Mouse (Mus musculus) erythroblast, embryonic 14.5 days (primary cell): Measurements from ENCODE around the gene Cdh1. TPM values are rescaled to one million over a fixed set of nuclear protein-coding genes. Genes with fewer than 3 reads are reported as not detected.
"Not testable (repeated sequence)": the region's sequence is repeated elsewhere in the genome, so short reads cannot be mapped to it uniquely, and the experiment has no call there.

Experiments used
- H3K27me3 ChIP-seq: 2 replicates; pipeline ENCODE4 v1.6.1; 2012; ENCODE audit warnings: inconsistent platforms; ENCODE audit not compliant: control insufficient read depth
- H3K36me3 ChIP-seq: 2 replicates; pipeline ENCODE4 v1.6.1; 2012; ENCODE audit warnings: mild to moderate bottlenecking, inconsistent platforms; ENCODE audit not compliant: control insufficient read depth
- H3K4me1 ChIP-seq: 2 replicates; pipeline ENCODE4 v1.6.1; 2012; ENCODE audit warnings: inconsistent platforms; ENCODE audit not compliant: control insufficient read depth
- H3K4me3 ChIP-seq: replicated peaks from 2 replicates; pipeline ENCODE3; 2012; ENCODE audit warnings: moderate library complexity, mild to moderate bottlenecking, inconsistent platforms
- H3K9me3 ChIP-seq: 2 replicates; pipeline ENCODE4 v1.6.1; 2012; ENCODE audit warnings: low read length, inconsistent platforms, mixed read lengths; ENCODE audit not compliant: control insufficient read depth
- GATA1 ChIP-seq: IDR thresholded peaks from 2 replicates; pipeline ENCODE4 v1.6.1; 2012; ENCODE audit warnings: low read length, inconsistent platforms, mixed read lengths
- TAL1 ChIP-seq: IDR thresholded peaks from 3 replicates; pipeline ENCODE4 v1.6.1; 2012; ENCODE audit warnings: low read length, inconsistent platforms, mixed read lengths
- polyA plus RNA-seq: library from polyadenylated mRNA; stranded (reverse); fragments of >175 nt; gene quantifications from 2 replicates; pipeline ENCODE4 v1.2.3, GENCODE M21; 2012

Cdh1 gene
- polyA plus RNA-seq, 1 experiment: not detected

DNA sequence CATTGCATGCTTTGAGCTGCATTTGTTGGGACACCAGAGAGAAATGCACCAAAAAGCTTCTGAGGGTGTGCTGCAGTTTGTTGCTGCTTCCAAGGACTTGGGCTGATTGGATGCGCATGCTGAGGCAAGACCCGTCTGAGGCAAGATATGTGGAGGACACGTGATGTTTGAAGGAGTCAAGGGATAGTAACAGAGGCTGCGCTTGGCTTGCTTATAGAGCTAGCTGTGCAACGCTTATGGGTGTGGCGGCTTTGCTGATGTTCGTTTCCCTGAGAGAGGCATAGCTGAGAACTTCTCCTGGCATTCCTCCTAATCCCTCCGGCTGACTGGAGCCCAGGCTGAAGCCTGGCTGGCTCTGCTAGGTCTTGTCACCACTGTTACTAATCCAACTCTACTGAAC, 16.3 kb upstream of the Cdh1 start:
- Histone ChIP-seq H3K4me1 (no peaks in the 10 kb centered on the region), H3K4me3 (no peak overlapping the region), H3K36me3 (no peaks in the 10 kb centered on the region), H3K27me3 (no peaks in the 10 kb centered on the region), H3K9me3 (no peaks in the 10 kb centered on the region)
- TF ChIP-seq TAL1: no peak
- TF ChIP-seq GATA1: no peak

DNA sequence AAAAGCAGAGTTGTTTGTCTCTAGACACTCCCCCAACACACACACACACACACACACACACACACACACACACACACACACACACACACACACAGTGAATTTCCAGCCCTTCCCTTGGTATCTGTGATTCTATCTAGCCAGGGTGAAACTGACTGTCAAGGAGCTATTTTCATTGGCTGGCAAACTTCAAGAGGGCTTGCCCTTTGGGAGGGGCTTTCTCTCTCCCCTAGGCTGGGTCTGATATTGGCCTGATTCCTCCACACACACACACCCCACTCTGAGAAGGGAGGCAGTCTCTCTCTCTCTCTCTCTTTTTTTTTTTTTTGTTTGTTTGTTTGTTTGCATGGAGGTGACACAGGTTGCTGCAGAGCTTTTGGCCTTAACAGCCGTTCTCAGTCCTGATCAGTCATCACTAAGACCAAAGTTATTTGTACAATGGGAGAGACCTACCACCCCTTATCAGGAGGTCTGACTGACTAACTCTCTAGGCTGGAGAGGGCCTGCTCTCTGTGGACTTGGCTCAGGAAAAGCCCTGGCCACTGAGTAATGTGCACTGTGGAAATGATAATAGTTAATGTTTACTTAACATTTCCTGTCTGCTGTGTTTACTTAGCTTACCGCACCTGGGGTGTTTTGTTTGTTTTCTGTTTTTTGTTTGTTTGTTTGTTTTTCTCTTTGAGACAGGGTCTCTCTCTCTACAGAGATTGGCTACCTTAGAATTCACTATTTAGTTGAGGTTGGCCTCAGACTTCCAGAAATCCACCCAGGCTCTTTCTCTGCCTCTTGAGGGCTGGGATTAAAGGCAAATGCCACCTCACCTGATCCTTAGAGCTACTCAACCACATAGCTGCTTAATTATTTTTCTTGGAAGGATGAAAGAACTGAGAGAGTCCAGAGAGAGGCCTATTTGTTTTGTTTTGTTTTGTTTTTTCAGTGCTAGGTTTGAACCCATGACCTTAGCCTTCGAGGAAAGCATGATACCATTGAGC, 14.4 kb upstream of the Cdh1 start:
- Histone ChIP-seq H3K27me3 (no peaks in the 10 kb centered on the region), H3K4me3 (no peak overlapping the region), H3K36me3 (no peaks in the 10 kb centered on the region), H3K4me1 (no peaks in the 10 kb centered on the region), H3K9me3 (no peaks in the 10 kb centered on the region)
- TF ChIP-seq GATA1 (no peak), TAL1 (no peak)

DNA sequence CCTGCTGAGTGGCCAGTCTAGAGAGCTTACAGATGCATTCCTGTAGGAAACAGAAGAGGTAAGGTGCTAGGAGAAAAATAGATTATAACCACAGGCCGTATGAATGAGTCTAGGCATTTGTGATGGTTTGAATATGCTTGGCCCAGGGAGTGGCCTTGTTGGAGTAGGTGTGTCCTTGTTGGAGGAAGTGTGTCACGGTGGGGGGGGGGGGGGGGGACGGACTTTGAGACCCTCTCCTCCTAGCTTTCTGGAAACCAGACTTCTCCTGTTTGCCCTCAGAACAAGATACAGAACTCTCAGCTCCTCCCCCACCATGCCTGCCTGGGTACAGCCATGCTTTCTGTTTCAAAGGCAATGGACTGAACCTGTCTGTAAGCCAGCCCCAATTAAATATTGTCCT, 10.7 kb upstream of the Cdh1 start:
- H3K36me3 ChIP-seq: no peaks in the 10 kb centered on the region
- TF ChIP-seq GATA1: no peak
- no peak for TF ChIP-seq TAL1
- no peaks in the 10 kb centered on the region for H3K9me3 ChIP-seq
- no peak overlapping the region for H3K4me3 ChIP-seq
- no peaks in the 10 kb centered on the region for H3K4me1 ChIP-seq
- no peaks in the 10 kb centered on the region for H3K27me3 ChIP-seq

DNA sequence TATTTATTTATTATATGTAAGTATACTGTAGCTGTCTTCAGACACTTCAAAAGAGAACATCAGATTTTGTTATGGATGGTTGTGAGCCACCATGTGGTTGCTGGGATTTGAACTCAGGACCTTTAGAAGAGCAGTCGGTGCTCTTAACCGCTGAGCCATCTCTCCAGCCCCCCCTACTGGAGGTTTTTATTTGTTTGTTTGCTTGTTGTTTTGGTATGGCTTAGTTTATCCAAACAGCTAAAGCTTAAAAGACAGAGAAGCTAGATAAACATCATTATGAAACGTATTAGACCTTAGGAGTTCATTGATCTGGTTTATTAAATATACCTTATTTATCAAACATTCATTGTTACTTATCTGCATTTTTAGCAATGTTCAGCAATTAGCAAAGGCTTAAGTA, 7.5 kb upstream of the Cdh1 start:
- H3K36me3 ChIP-seq, H3K27me3 ChIP-seq, H3K4me1 ChIP-seq, H3K9me3 ChIP-seq, H3K4me3 ChIP-seq: not testable (repeated sequence)

DNA sequence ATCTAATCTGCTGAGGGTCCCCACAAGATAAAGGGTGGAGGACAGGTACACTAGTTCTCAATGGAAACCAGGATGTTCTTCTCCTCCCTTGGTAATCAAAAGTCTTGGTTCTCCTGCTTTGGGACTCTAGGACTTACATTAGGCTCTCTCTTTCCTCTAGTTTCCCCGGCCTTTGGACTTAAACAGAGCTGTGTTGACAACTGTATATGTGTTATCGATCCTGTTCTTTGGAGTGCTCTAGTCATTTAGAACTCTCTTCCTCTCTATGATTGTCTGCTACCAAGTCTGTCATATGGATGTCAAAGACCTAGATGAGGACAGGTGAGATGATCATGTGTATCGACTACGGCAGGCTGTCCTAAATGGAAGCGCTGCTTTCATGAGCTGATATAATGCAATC, 6.1 kb upstream of the Cdh1 start:
- TF ChIP-seq GATA1: no peak
- no peak for TF ChIP-seq TAL1
- Histone ChIP-seq H3K4me3 (no peak overlapping the region), H3K9me3 (no peaks in the 10 kb centered on the region), H3K4me1 (no peaks in the 10 kb centered on the region), H3K27me3 (peaks cover 6% of the 10 kb centered on the region), H3K36me3 (no peaks in the 10 kb centered on the region)

DNA sequence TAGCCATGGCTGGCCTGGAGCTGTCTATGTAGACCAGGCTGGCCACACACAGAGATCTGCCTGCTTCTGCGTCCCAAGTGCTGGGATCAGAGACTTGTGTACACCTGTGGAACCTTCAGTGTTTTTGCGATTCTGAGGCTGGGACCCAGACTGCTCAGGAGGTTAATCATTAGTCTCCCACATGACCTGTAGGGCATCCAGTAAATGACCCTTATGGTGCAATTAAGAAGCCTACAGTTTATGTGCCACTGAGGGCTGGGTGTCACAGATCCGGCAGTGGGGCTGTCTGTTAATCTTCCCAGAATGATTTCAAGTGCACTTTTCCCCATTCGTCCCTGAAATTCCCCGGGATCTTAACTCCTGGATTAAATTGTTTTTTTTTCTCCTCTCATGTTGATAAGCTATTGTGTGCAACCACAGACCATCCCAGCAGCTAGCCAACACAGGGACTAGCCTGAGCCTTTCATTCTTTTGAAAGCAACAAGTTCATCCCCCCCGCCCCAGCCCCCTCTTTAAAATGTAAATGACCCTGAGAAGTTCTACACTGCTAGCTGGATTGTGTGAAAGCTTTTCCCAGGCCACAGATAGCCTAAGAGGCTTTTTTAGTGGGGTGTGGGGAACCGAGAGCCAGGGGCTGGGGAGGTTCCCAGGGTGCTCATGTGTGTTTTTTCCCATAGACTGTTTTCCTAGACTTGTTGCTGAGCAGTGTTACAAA, 3.7 kb upstream of the Cdh1 start:
- H3K36me3 ChIP-seq: no peaks in the 10 kb centered on the region
- H3K9me3 ChIP-seq: no peaks in the 10 kb centered on the region
- H3K4me1 ChIP-seq: no peaks in the 10 kb centered on the region; the same call in 1 of the 2 replicates
- no peak overlapping the region for H3K4me3 ChIP-seq
- H3K27me3 ChIP-seq: peaks cover 29% of the 10 kb centered on the region
- TF ChIP-seq GATA1 (no peak), TAL1 (no peak)

DNA sequence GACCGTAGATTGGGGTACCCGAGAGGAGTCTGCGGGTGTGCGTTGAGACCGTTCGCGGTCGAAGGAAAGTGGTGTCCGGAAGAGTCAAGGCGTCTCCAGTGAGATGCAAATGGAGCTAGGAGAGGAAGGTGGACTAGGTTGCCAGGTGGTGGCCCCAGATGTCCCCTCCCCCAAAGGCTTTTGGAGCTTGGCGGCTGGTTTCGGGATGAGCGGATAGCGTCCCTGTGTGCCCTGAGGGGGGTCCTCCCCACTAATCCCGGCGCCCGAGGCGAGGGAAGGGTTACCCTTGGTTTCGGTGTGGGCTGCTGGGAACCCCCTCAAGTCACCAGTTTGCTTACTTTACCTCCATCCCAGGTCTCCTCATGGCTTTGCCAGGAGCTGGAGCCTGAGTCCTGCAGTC, 782 bp downstream of the Cdh1 start:
- Histone ChIP-seq H3K4me1 (no peaks in the 10 kb centered on the region; the same call in 1 of the 2 replicates), H3K27me3 (peaks cover 55% of the 10 kb centered on the region), H3K4me3 (peak overlapping the region; percentile 55), H3K36me3 (no peaks in the 10 kb centered on the region), H3K9me3 (no peaks in the 10 kb centered on the region)
- no peak for TF ChIP-seq GATA1
- TF ChIP-seq TAL1: no peak

DNA sequence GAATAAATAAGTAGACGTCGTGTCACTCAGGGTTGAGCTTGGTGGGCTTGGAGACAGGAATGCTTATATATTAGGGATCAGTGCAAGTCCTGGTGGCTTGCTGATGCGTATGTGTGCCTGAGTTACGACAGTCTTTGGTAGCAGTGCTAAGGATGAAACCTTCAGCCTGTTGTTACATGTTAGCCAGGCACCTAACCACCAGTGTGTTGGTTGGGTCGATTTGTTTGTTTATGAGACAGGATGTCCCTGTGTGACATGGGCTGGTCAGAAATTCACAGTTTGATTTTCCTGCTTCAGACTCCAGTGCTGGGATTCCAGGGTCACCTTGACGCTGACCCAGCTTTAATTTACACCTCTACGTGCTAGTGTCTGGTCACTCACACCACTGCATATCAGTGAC, 2.5 kb downstream of the Cdh1 start:
- H3K4me1 ChIP-seq: no peaks in the 10 kb centered on the region; the same call in 1 of the 2 replicates
- TF ChIP-seq TAL1: no peak
- TF ChIP-seq GATA1: no peak
- peaks cover 55% of the 10 kb centered on the region for H3K27me3 ChIP-seq
- no peaks in the 10 kb centered on the region for H3K9me3 ChIP-seq
- no peak overlapping the region for H3K4me3 ChIP-seq
- no peaks in the 10 kb centered on the region for H3K36me3 ChIP-seq

DNA sequence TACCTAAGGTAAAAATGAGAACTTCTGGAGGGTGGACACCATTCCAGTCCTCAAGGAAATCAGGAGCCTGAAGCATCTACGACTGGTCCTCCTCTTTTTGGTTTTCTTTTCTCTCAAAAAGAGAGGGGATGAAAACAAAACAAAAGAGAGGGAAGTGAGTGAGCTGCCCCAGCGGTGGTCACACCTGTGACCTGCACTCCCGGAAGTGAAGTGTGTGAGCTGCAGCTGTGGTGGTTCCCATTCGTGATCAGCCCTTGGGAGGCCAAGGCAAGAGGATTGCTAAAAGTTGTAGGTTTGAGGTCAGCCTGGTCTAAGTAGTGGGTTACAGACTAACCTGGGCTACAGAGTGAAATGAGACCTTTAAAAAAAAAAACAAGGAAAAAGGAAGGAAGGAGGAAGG, 3.0 kb downstream of the Cdh1 start:
- Histone ChIP-seq H3K36me3 (no peaks in the 10 kb centered on the region), H3K9me3 (no peaks in the 10 kb centered on the region), H3K27me3 (peaks cover 54% of the 10 kb centered on the region), H3K4me1 (no peaks in the 10 kb centered on the region; the same call in 1 of the 2 replicates), H3K4me3 (no peak overlapping the region)
- no peak for TF ChIP-seq GATA1
- TF ChIP-seq TAL1: no peak
